16 mouse cellular contexts compared by ENCODE assay signal in the genomic region with DNA sequence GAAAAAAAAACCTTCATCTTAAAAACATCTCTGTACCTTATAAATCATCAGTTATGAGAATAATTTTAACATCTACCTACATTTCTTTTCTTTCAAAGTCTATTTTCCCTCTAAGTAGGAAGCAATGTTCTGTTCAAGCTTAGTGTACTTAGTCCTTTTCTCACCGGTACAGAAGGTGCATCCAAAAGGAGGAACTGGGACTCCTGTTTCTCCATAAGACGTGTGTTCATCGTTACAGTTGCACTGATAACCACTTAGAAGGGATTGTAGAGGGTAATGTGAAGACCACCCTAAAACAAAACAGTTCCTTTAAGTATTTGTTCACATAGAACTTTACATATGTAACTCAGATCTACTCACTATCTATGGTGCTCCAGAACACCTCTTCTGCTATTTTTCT.
"Had no signal": no experiment of that assay in that cellular context is flagged by ENCODE, and none has a peak within 500 bp of the region (broad histone marks: within the 10 kb centered on the region; RNA-seq: fewer than 3 reads in every experiment).

No protein-coding gene starts in this region.

- H3K27ac ChIP-seq: neural tube, embryonic 13.5 days; neural tube, embryonic 15.5 days; stomach, embryonic 15.5 days; stomach, postnatal 0 days had no signal

- H3K36me3 ChIP-seq: neural tube, embryonic 15.5 days had no signal

- H3K9me3 ChIP-seq: neural tube, embryonic 13.5 days; neural tube, embryonic 15.5 days; stomach, embryonic 15.5 days had no signal

- H3K4me2 ChIP-seq: neural tube, embryonic 13.5 days; neural tube, embryonic 15.5 days; stomach, embryonic 15.5 days had no signal

- H3K4me1 ChIP-seq: stomach, embryonic 15.5 days had no signal

- H3K9ac ChIP-seq: neural tube, embryonic 13.5 days; neural tube, embryonic 15.5 days; stomach, embryonic 15.5 days had no signal

- DNase-seq: retina, postnatal 1 day; right cerebral cortex, adult 18-20 months; right cerebral cortex, postnatal 14 days; right cerebral cortex, postnatal 25 days; right cerebral cortex, postnatal 4 days; spleen, adult 18-20 months; thymus, adult 18-20 months; thymus, adult 2 months; thymus, postnatal 14 days; thymus, postnatal 25 days; thymus, postnatal 36 days; thymus, postnatal 4 days had no signal

- H3K4me3 ChIP-seq: neural tube, embryonic 13.5 days; neural tube, embryonic 15.5 days; stomach, embryonic 15.5 days had no signal

- H3K27me3 ChIP-seq: neural tube, embryonic 13.5 days; neural tube, embryonic 15.5 days; stomach, embryonic 15.5 days had no signal
